ENCODE assay signal across 7 mouse cellular contexts in the genomic region with DNA sequence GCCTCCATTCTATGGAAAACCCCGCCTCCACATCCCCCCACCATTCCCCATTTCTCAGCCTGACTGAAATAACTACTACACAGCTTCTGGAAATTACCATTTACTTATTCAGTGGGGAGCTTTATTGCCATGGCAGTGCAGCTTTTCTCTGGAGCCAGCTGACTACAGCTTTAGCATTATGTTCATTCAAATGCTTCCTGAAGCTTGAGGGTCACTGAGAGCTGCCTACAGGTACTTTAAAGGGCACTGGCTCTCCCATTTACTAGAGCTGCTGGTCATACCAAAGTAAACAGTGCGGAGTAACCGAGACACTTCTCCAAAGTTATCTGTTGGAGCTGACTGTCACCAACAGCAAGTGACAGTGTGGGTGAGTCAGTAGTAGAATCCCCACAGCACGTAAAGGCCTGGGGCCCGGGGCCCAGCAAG.
DNase-seq lines count a peak whose midpoint lies in the region; ATAC-seq and TF ChIP-seq lines count a peak whose summit lies in the region.

No protein-coding gene starts in this region.

- no peak overlapping the region for H3K4me2 ChIP-seq in kidney, embryonic 16.5 days (replicated peaks; ENCODE audit: low read depth, low read length)
- H3K4me2 ChIP-seq in forebrain, embryonic 12.5 days, result no peak overlapping the region
- no peak overlapping the region for H3K4me2 ChIP-seq in hindbrain, embryonic 14.5 days (replicated peaks)
- peak overlapping the region; percentile 44 for H3K4me2 ChIP-seq in myocyte (ENCODE audit: low read depth)

- WGBS in kidney, embryonic 16.5 days, result 60% methylated on average over 5 of the region's 5 CpGs
- 39% methylated on average over 5 of the region's 5 CpGs for WGBS in forebrain, embryonic 12.5 days
- 47% methylated on average over 5 of the region's 5 CpGs for WGBS in hindbrain, embryonic 14.5 days

- no peak for TF ChIP-seq POLR2A in myocyte (IDR thresholded peaks at IDR 0.05; ENCODE audit: insufficient read length, low read depth)

- H3K9ac ChIP-seq in kidney, embryonic 16.5 days (replicated peaks; ENCODE audit: low read length), result peak overlapping the region; percentile 16; the same call in 1 of the 2 replicates
- 0 out of 2 replicates have a peak overlapping the region, but pooled peaks have one; percentile 21 for H3K9ac ChIP-seq in forebrain, embryonic 12.5 days
- H3K9ac ChIP-seq in hindbrain, embryonic 14.5 days, result no peak overlapping the region

- H3K79me2 ChIP-seq in myocyte (ENCODE audit: control insufficient read depth, insufficient read depth), result peaks cover 73% of the 10 kb centered on the region

- H3K36me3 ChIP-seq in kidney, embryonic 16.5 days (ENCODE audit: insufficient read depth, low read length), result no peaks in the 10 kb centered on the region
- H3K36me3 ChIP-seq in forebrain, embryonic 12.5 days (replicated peaks), result no peaks in the 10 kb centered on the region
- H3K36me3 ChIP-seq in hindbrain, embryonic 14.5 days (replicated peaks; ENCODE audit: control insufficient read depth, insufficient read depth), result no peaks in the 10 kb centered on the region
- peaks cover 7% of the 10 kb centered on the region for H3K36me3 ChIP-seq in myocyte (ENCODE audit: control insufficient read depth, insufficient read depth)

- no peak for DNase-seq in kidney, adult 8-10 months
- no peak for DNase-seq in hindbrain, embryonic 14.5 days (ENCODE audit: low spot score)
- no peak for DNase-seq in cerebellum, adult 11 months

- H3ac ChIP-seq in myocyte (ENCODE audit: control insufficient read depth, insufficient read length), result no peak overlapping the region

- no peaks in the 10 kb centered on the region for H3K9me3 ChIP-seq in kidney, embryonic 16.5 days (ENCODE audit: low read length)
- no peaks in the 10 kb centered on the region for H3K9me3 ChIP-seq in forebrain, embryonic 12.5 days
- H3K9me3 ChIP-seq in hindbrain, embryonic 14.5 days (ENCODE audit: control insufficient read depth, low read length), result no peaks in the 10 kb centered on the region

- H3K27ac ChIP-seq in kidney, embryonic 16.5 days (ENCODE audit: low read length), result peak overlapping the region; percentile 71
- H3K27ac ChIP-seq in forebrain, embryonic 12.5 days, result peak overlapping the region; percentile 76
- peak overlapping the region; percentile 49 for H3K27ac ChIP-seq in hindbrain, embryonic 14.5 days

- peaks cover 33% of the 10 kb centered on the region for H3K4me1 ChIP-seq in kidney, embryonic 16.5 days (ENCODE audit: insufficient read depth, low read length)
- peaks cover 53% of the 10 kb centered on the region for H3K4me1 ChIP-seq in forebrain, embryonic 12.5 days
- H3K4me1 ChIP-seq in hindbrain, embryonic 14.5 days (replicated peaks; ENCODE audit: control insufficient read depth, insufficient read depth, low read length), result peaks cover 37% of the 10 kb centered on the region

- H3K4me3 ChIP-seq in kidney, embryonic 16.5 days (ENCODE audit: low read length), result no peak overlapping the region
- H3K4me3 ChIP-seq in forebrain, embryonic 12.5 days (replicated peaks), result no peak overlapping the region
- no peak overlapping the region for H3K4me3 ChIP-seq in hindbrain, embryonic 14.5 days (replicated peaks; ENCODE audit: low read length)
- H3K4me3 ChIP-seq in myocyte, result no peak overlapping the region

- ATAC-seq in kidney, embryonic 16.5 days (ENCODE audit: low FRiP score, low TSS enrichment), result peak; percentile 32; the same call in 1 of the 2 replicates
- ATAC-seq in forebrain, embryonic 12.5 days (ENCODE audit: low FRiP score), result peak; percentile 23; the same call in 1 of the 2 replicates
- ATAC-seq in hindbrain, embryonic 14.5 days (ENCODE audit: low FRiP score), result 0 out of 2 replicates have a peak, but pooled peaks have one; percentile 37
- ATAC-seq in activated CD4-positive, CD25-positive, alpha-beta regulatory T cell, adult 4 months, result no peak

- H3K27me3 ChIP-seq in kidney, embryonic 16.5 days (ENCODE audit: insufficient read depth, low read length), result no peaks in the 10 kb centered on the region
- H3K27me3 ChIP-seq in forebrain, embryonic 12.5 days, result no peaks in the 10 kb centered on the region
- H3K27me3 ChIP-seq in hindbrain, embryonic 14.5 days (ENCODE audit: control insufficient read depth, insufficient read depth, low read length), result no peaks in the 10 kb centered on the region
- no peaks in the 10 kb centered on the region for H3K27me3 ChIP-seq in myocyte (ENCODE audit: control insufficient read depth, insufficient read depth, insufficient read length)

TF ChIP-seq in myocyte, 11 proteins besides CTCF, POLR2A, EP300 and RAD21:
- TF ChIP-seq REST (IDR thresholded peaks at IDR 0.05; ENCODE audit: insufficient read depth, insufficient read length), result no peak
- TF ChIP-seq MYOG (IDR thresholded peaks at IDR 0.05; ENCODE audit: control insufficient read depth in 1 of 3, insufficient read depth in 1 of 3, insufficient read length in 2 of 3, low read depth in 2 of 3), result no peak
- TF ChIP-seq TCF3 (IDR thresholded peaks at IDR 0.05; ENCODE audit: insufficient read length, low read depth), result no peak
- no peak for TF ChIP-seq CEBPB (IDR thresholded peaks at IDR 0.05; ENCODE audit: insufficient read depth, poor library complexity, severe bottlenecking)
- no peak for TF ChIP-seq E2F4 (IDR thresholded peaks at IDR 0.05; ENCODE audit: insufficient read depth)
- TF ChIP-seq TCF12 (IDR thresholded peaks at IDR 0.05; ENCODE audit: insufficient read depth, poor library complexity, severe bottlenecking), result no peak
- TF ChIP-seq MAX (IDR thresholded peaks at IDR 0.05; ENCODE audit: low read depth), result no peak
- no peak for TF ChIP-seq POLR2AphosphoS2 (IDR thresholded peaks at IDR 0.05; ENCODE audit: insufficient read length, low read depth)
- no peak for TF ChIP-seq SRF (IDR thresholded peaks at IDR 0.05; ENCODE audit: control insufficient read depth, insufficient read length, low read depth)
- TF ChIP-seq USF1 (IDR thresholded peaks at IDR 0.05; ENCODE audit: low read depth), result no peak
- TF ChIP-seq MYOD1 (IDR thresholded peaks at IDR 0.05; ENCODE audit: control insufficient read depth in 1 of 3, insufficient read length in 2 of 3, low read depth in 2 of 3), result no peak
